ENCODE assay signal across 13 mouse cellular contexts in genomic region chr3:35269977-35270880, GRCm38 (mm10).
DNase-seq lines count a peak whose midpoint lies in the region; ATAC-seq and TF ChIP-seq lines count a peak whose summit lies in the region.
"Had no signal": no experiment of that assay in that cellular context is flagged by ENCODE, and none has a peak within 500 bp of the region (broad histone marks: within the 10 kb centered on the region; RNA-seq: fewer than 3 reads in every experiment).

No protein-coding gene starts in this region.

- no peak for TF ChIP-seq CTCF in embryonic fibroblast, embryonic 13.5 days (IDR thresholded peaks at IDR 0.05; ENCODE audit: borderline replicate concordance, insufficient read depth, low read length)
- no peak for TF ChIP-seq CTCF in stomach, postnatal 0 days (IDR thresholded peaks at IDR 0.05; ENCODE audit: low read depth)

- H3K36me3 ChIP-seq in hindbrain, embryonic 14.5 days (replicated peaks; ENCODE audit: control insufficient read depth, insufficient read depth): no peaks in the 10 kb centered on the region
- H3K36me3 ChIP-seq in midbrain, embryonic 16.5 days (ENCODE audit: control insufficient read depth, insufficient read depth, low read length): no peaks in the 10 kb centered on the region
- H3K36me3 ChIP-seq in stomach, postnatal 0 days (ENCODE audit: control insufficient read depth, insufficient read depth, low read length): no peaks in the 10 kb centered on the region

- no peaks in the 10 kb centered on the region for H3K27me3 ChIP-seq in hindbrain, embryonic 14.5 days (ENCODE audit: control insufficient read depth, insufficient read depth, low read length)
- no peaks in the 10 kb centered on the region for H3K27me3 ChIP-seq in midbrain, embryonic 16.5 days (ENCODE audit: control insufficient read depth, insufficient read depth, low read depth, low read length)
- H3K27me3 ChIP-seq in stomach, postnatal 0 days (ENCODE audit: control insufficient read depth, insufficient read depth, low read length): no peaks in the 10 kb centered on the region
- H3K27me3 ChIP-seq: CH12.LX had no signal

- TF ChIP-seq POLR2A in embryonic fibroblast, embryonic 13.5 days (IDR thresholded peaks at IDR 0.05; ENCODE audit: low read depth, low read length): no peak

- H3K4me1 ChIP-seq in embryonic fibroblast, embryonic 13.5 days (ENCODE audit: control insufficient read depth, insufficient read depth, low read length): peaks cover 5% of the 10 kb centered on the region; the same call in 1 of the 2 replicates
- H3K4me1 ChIP-seq in hindbrain, embryonic 14.5 days (replicated peaks; ENCODE audit: control insufficient read depth, insufficient read depth, low read length): peaks cover 6% of the 10 kb centered on the region
- H3K4me1 ChIP-seq in midbrain, embryonic 16.5 days (ENCODE audit: control insufficient read depth, insufficient read depth, low read length): peaks cover 11% of the 10 kb centered on the region; the same call in 1 of the 2 replicates
- no peaks in the 10 kb centered on the region for H3K4me1 ChIP-seq in stomach, postnatal 0 days (replicated peaks; ENCODE audit: control insufficient read depth, insufficient read depth)

- peak; percentile 55 for DNase-seq in embryo, embryonic 10.5 days (ENCODE audit: low spot score)
- no peak for DNase-seq in hindbrain, embryonic 14.5 days (ENCODE audit: low spot score)
- no peak for DNase-seq in stomach, postnatal 0 days (ENCODE audit: low spot score)
- DNase-seq in gastrocnemius, postnatal 4 days (ENCODE audit: low spot score in 2 of 2): no peak
- no peak for DNase-seq in cerebellum, adult 9-10 months
- DNase-seq: cerebellum, adult 18-20 months; lung, adult 2 months; thymus, adult 18-20 months had no signal

- H3K4me3 ChIP-seq in embryonic fibroblast, embryonic 13.5 days (ENCODE audit: insufficient read depth, low read length): no peak overlapping the region
- H3K4me3 ChIP-seq in hindbrain, embryonic 14.5 days (replicated peaks; ENCODE audit: low read length): no peak overlapping the region
- no peak overlapping the region for H3K4me3 ChIP-seq in midbrain, embryonic 16.5 days (ENCODE audit: low read depth, low read length)
- no peak overlapping the region for H3K4me3 ChIP-seq in stomach, postnatal 0 days (ENCODE audit: low read depth, low read length)
- H3K4me3 ChIP-seq: layer of hippocampus, adult 2 months had no signal

- ATAC-seq in hindbrain, embryonic 14.5 days (ENCODE audit: low FRiP score): peak; percentile 59; the same call in 1 of the 2 replicates
- peak; percentile 89 for ATAC-seq in midbrain, embryonic 16.5 days
- ATAC-seq in stomach, postnatal 0 days (ENCODE audit: low FRiP score, low TSS enrichment): no peak
- ATAC-seq: inflammation-experienced regulatory T-cells, adult 6 months had no signal

- TF ChIP-seq EP300 in stomach, postnatal 0 days (optimal IDR thresholded peaks at IDR 0.05): no peak

- no peaks in the 10 kb centered on the region for H3K9me3 ChIP-seq in hindbrain, embryonic 14.5 days (ENCODE audit: control insufficient read depth, low read length)
- no peaks in the 10 kb centered on the region for H3K9me3 ChIP-seq in midbrain, embryonic 16.5 days (replicated peaks; ENCODE audit: control insufficient read depth, low read length, poor library complexity, severe bottlenecking)
- H3K9me3 ChIP-seq in stomach, postnatal 0 days (ENCODE audit: control insufficient read depth, low read length): no peaks in the 10 kb centered on the region

- peak overlapping the region; percentile 17; the same call in 1 of the 2 replicates for H3K27ac ChIP-seq in embryonic fibroblast, embryonic 13.5 days (ENCODE audit: insufficient read depth, low read length)
- H3K27ac ChIP-seq in hindbrain, embryonic 14.5 days: no peak overlapping the region
- H3K27ac ChIP-seq in midbrain, embryonic 16.5 days (ENCODE audit: low read length): no peak overlapping the region
- no peak overlapping the region for H3K27ac ChIP-seq in stomach, postnatal 0 days (replicated peaks)
- H3K27ac ChIP-seq: layer of hippocampus, adult 2 months had no signal

- H3K4me2 ChIP-seq in hindbrain, embryonic 14.5 days (replicated peaks): no peak overlapping the region
- no peak overlapping the region for H3K4me2 ChIP-seq in midbrain, embryonic 16.5 days (ENCODE audit: low read length)
- no peak overlapping the region for H3K4me2 ChIP-seq in stomach, postnatal 0 days (replicated peaks; ENCODE audit: low read depth)

- 39% methylated on average over 7 of the region's 7 CpGs for WGBS in hindbrain, embryonic 14.5 days
- WGBS in midbrain, embryonic 16.5 days: 29% methylated on average over 7 of the region's 7 CpGs
- WGBS in stomach, postnatal 0 days: 64% methylated on average over 7 of the region's 7 CpGs

- H3K9ac ChIP-seq in hindbrain, embryonic 14.5 days: no peak overlapping the region
- H3K9ac ChIP-seq in midbrain, embryonic 16.5 days (ENCODE audit: low read depth, low read length): no peak overlapping the region
- H3K9ac ChIP-seq in stomach, postnatal 0 days (ENCODE audit: low read length): no peak overlapping the region
